Mouse (Mus musculus) kidney, adult 2 months (tissue): ENCODE results near the gene Cfap57.

ENCODE experiments used
- CTCF ChIP-seq: fragments of 200-500 bp; conservative IDR thresholded peaks from 2 replicates; pipeline ENCODE4 v1.5.1; 2011; ENCODE audit warnings: low read depth, mild to moderate bottlenecking, control low read depth, low read length, moderate library complexity, mixed read lengths; ENCODE audit not compliant: insufficient read depth, insufficient read length
- POLR2A ChIP-seq: fragments of 200-500 bp; IDR thresholded peaks from one replicate; pipeline ENCODE4 v1.6.1; 2011; ENCODE audit warnings: low read depth, low read length, control low read depth

DNA sequence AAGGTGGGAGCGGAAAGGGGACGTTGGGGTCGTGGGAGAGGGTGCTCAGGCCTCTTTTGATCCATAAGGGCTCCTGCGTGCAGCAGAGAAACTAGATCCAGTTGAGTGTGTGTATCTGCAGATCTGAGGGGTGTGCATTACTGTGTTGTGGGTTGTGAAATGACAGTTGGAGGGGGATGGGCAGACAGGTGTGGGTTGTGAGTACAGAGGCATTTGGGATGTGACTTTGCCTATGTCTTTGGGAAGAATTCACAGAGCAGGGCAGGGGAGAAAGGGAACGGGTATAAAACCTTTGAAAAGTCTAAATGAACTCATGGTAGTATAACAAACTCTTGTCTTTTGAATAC, 93.3 kb downstream of the Cfap57 start:
- TF ChIP-seq CTCF (no peak), POLR2A (no peak)
